Mouse (Mus musculus) frontal cortex, adult (tissue): Measurements from ENCODE around the gene Usp4.
"Not testable (repeated sequence)": the region's sequence is repeated elsewhere in the genome, so short reads cannot be mapped to it uniquely, and the experiment has no call there.

ENCODE experiments used
- ATAC-seq: cut with Nextera tagmentation; 2 replicates; pipeline ENCODE4 v1.9.2; 2017; ENCODE audit warnings: mild to moderate bottlenecking, moderate library complexity, mixed read lengths; ENCODE audit not compliant: low TSS enrichment

The Usp4 gene

DNA sequence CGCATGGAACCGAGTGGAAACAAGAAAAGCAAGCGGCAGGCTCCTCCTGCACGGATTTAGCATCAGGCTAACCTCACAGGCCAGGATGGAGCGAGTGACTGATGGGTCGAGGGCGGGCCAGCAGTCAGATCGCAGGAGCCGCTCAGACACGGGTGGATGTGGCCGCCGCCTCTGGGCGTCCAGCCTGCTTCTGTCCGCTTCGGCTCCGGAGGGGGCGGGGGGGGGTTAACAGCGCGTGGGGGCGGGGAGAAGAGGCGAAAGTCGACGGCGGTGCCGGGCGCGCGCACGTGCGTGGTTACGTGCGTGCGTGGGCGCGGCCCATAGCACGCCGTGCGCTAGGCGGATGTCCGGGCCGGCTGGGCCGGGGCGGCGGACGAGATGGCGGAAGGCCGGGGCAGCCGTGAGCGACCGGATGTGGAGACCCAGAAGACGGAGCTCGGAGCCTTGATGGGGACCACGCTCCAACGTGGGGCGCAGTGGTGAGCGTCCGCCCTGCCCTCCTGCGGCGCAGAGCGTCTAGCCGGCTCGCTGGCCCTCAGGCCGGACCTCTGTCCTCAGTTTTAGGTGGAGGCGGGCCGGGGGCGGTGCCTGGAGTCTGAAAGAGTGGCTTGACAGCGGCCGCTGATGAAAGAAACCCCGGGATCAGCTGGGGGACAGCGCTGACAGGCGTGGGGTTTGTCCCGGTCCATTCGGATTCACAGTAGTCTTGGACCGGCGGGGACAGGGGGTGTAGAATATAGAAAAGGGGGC, at the start of gene Usp4:
Gene Usp4, plus strand, starts transcription at position 314 of the 750 bp plus-strand sequence.
- ATAC-seq: peak; percentile 81

DNA sequence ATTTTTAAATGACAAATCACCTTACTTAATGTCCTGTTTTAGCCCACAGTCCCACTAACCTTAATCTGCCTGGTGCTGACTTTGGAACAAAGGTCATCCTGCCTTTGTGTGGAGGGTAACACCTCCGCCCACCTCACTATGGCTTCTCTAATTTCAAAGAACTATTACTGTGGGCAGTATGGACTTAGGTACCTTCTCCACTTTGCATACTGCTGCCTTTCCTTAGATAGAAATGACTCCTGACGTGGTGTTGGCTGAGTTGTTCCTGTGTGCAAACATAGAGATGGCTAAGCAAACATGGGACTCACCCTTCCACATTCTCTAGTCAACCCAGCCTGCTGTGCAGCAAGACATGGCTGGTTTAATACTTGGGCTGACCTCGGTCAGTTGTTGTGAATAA, 45.8 kb upstream of the Usp4 start:
- no peak for ATAC-seq

DNA sequence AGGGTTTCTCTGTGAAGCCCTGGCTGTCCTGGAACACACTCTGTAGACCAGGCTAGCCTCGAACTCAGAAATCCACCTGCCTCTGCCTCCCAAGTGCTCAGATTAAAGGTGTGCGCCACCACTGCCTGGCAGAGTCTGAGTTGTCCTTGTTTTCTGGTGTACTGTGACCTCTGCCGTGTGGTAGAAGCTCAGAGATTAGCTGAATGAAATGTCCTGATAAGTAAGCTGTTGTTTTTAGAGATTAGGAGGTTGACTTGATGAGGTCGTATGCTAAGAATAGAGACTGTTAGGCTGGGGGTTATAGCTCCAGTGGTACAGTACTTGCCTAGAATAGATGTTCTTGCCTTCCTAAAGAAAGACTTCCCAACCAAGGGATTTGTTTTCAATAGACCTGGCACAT, 42.9 kb upstream of the Usp4 start:
- ATAC-seq: no peak

DNA sequence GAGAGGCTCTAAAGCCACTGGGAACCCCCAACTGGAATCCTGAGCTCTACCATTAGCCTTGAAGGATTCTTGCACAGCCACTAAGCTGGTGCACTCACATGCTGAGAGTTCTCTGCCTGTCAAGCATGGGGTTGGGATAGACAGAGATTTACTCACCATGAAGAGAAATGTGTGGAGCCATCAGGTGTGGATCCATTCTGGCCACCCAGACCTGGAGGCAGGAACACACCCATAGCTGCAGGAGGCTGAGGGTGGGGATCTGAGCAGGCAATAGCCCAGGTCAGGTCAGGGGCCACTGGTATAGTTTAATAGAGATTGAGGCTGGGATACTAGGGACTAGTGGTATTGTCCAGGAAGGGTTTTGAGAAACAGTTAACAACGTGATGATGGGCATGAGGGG, 42.5 kb upstream of the Usp4 start:
- ATAC-seq: no peak

DNA sequence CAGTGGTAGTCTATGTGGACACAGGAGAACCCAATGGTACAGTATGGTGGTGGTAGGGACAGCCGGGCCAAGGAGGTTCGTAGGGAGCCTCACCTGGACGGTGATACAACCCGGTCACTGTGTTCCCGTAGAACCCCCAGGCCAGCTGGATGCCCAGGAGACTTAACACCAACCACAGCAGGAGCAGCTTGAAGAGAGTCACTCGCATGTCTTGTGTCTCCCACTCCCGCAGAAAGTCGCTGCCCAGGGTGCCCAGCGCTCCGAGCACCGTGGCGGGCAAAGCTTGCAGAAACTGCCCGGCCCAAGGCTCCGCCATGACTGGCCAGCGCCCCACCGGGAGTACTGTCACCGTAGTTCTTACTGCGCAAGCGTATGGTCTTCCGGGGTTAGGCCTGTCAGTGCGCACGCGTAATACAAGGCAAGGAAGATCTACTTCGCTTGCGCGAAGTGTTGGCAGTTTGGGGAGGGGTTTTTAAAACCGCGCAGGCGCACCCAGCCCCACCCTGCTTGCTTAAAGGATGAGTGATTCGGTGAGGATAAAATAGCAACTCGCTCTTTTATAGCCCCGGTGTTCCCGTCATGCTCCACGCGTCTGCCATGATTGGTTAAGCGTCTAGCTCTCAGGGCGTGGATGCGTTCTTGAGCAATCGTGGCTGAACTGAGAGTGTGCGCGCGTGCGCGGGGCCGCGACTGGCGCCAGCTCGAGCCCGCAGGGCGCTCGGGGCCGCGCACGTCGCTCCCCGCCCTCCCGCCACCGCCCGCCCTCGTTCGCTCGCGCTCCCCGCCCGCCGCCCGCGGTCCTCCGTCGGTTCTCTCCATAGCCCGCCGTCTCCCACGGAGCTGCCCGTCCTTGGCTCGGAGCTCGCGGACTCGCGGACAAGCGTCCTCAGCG, 41.8 kb upstream of the Usp4 start, which contains the start of the genes Rhoa and Tcta:
Gene Rhoa, plus strand, starts transcription at position 501 of the 892 bp plus-strand sequence.
Gene Tcta, minus strand, starts transcription at position 532 of the 892 bp plus-strand sequence.
- ATAC-seq: peak; percentile 97

DNA sequence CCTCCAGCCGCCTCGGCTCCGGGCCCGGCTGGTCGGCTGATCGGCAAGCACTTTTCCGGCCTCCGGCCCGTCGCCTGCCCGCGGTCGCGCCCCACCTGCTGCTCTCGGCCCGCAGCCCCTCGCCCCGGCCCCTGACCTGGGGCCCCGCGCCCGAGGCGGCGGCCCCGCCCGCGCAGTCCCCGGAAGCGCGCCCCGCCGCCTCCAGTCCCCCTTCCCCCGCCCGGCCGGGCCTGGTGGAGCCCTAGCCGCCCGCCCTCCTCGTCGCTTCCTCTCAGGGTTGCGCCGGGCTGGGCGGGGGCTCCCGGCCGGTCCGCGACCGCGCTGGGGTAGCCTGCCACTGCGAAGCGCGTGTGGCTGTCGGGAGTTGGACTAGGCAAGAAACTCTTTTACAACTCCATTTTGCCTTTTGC, 41.1 kb upstream of the Usp4 start:
- ATAC-seq: peak; percentile 7; the same call in 1 of the 2 replicates

DNA sequence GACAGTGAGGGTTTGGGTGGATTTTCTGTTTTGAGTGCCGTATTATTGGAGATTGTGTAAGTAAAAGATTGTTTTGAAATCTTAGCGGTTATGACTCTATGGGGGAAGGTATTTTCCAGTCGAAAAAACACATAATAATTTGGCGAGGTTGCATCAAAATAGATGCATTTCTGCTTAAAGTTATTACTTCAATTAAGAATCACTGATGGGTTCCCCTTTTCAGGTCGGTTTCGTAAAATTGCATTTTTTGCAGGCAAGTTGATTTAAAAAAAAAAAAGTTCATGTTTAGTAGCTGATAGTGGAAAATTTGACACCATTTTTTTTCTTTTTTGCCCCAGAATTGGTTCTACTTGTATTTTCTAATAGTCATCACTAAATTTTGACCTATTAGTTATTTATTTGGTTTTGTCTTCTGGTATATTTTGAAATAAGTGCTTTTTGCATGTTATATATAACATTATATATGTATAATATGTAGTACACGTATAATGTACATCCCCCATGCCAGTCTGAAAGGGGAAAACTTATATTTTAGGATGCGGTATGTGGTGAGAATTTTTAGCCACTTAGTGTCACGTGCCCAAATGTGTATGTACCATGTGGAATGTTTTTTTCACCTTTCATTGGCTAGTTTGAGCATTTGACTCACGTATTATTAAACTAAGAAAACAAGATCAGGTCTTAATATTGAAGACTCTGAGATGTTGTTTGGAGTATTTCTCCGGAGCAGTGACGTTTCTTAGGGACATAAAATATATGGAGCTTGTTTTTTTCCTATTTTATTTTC, 40.4 kb upstream of the Usp4 start:
- no peak for ATAC-seq

DNA sequence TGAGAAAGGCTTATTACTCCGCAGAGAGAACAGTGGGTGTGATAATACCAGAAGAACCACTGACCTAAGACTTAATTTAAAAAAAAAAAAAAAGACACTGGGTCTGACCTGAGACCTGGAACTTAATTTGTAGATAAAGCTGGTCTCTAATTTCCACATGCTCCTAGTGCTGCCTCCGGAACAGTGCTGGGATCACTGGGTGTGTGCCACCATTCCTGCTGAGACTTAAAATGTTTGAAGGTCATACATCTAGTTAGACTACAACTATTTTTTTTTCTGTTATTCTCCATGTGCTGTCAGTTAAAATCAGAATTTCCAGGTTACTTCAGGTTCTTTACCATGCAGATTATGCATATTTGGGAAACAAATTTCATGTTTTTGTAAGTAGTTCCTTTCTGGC, 39.5 kb upstream of the Usp4 start:
- ATAC-seq: no peak

DNA sequence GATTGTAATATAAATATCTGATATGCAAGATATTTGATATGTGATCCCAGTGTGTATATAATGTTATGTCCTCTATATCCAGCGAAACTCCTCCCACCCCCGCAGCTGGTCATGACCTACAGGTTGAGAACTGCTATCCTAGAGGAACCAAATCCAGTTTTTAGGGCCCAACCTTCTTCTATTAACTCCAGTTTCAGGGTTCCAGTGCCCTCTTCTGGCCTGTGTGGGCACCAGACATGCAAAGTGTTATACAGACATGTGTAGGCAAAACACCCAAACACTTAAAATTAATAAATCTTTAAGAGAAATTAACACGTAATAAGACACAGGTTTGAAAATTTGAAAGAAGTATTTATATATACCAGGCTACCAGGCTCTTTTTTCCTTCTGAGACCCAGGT, 30.1 kb upstream of the Usp4 start:
- ATAC-seq: no peak

DNA sequence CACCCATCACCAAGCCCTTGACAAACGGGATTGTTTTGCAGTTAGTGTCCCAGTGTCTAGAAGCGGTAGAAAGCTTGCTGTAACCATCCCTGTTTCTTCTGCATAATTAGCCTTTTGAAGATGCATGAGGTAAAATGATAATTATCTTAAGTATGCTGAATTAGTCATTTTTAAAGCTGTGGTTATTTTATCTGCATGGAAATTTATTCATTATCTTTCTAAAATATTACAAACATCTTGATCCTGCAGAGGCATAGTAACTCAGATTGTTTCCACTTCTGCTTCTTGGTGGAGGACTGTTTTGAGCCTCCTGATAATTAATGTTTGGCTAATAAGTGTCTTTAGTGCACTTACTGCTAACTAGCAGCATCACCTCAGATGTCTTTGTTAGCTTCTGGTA, 29.2 kb upstream of the Usp4 start:
- no peak for ATAC-seq

DNA sequence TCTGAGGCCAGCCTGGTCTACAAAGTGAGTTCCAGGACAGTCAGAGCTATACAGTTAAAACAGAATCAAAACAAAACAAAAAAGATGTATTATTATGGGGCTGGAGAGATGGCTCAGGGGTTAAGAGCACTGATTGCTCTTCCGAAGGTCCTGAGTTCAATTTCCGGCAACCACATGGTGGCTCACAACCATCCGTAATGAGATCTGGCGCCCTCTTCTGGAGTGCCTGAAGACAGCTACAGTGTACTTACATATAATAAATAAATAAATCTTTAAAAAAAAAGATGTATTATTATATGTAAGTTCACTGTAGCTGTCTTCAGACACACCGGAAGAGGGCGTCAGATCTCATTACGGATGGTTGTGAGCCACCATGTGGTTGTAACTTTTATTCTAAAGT, 25.6 kb upstream of the Usp4 start:
- ATAC-seq: not testable (repeated sequence)

DNA sequence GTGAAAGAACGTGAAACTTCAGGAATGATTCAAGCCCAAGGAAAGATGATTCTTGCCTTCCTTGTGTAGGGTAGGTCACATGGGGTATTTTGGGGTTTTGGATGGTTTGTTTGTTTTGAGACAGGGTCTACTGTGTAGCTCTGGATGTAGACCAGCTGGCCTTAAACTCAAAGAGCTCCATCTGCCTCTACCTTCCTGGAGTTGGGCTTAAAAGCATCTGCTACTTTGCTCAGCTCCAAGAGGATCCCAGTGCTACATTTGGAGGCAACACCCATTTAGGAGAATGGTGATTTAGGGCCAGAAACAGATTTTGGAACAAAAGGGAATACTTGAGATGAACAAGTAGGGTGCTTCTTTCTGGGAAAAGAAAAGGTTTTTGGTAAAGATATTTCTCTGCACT, 22.9 kb upstream of the Usp4 start:
- peak; percentile 70; the same call in 1 of the 2 replicates for ATAC-seq

DNA sequence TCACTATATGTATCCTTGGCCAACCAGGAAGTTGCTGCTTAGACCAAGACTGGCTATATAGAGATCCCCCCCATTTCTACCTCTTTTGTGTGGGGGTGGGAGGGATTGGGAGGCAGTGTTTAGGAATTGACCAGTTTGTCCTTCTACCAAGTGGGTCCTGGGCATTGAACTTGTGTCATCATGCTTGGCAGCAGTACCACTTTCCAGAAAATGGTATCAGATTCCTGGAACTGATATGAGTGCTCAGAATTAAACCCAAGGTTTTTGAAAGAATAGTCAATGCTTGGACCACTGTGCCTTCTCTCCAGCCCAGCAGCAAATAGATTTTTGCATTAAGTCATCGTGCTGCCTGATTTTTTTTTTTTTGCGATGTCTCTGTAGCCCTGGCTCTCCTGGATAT, 21.8 kb upstream of the Usp4 start:
- no peak for ATAC-seq

DNA sequence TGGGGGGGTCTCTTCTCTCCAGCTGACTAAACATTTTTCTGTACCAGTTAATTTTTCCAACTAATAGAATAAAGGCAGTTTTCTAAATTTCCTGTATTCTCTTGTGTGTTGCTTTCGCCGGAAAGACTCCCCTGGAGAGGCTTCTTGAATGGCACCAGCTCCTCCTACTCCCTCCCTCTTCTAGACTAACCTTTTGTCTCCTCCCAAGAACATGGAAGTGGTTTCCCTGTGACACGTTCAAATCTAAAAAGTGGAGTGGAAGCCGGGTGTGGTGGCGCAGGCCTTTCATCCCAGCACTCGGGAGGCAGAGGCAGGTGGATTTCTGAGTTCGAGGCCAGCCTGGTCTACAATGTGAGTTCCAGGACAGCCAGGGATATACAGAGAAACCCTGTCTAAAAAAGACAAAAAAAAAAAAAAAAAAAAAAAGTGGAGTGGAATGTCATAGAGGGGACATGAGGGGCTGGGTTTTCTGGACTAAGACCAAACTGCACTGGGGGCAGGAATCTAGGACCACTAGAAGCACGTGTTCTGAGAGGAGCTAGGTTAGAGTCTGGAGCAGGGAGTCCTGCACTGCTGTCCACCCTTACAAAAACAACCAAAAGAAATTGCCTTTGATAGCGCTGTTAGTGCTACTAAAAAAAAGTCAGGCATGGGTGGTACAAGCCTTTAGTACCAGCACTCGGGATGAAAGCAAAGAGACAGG, 9.7 kb upstream of the Usp4 start:
- no peak for ATAC-seq

DNA sequence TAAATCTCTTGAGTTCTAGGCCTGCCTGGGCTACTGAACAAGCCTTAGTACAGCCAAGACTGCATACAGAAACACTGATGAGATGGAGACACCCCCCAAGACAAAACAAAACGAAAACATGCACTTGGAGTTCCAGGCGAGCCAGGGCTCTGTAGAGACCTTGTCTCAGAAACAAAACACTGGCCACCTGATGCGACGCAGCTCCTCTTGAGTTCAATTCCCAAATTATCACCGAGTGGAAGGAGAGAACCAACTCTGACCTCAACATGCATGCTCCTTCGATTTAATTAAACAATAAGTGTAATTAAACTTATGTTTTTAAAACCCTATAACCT, 9.1 kb upstream of the Usp4 start:
- ATAC-seq: no peak

DNA sequence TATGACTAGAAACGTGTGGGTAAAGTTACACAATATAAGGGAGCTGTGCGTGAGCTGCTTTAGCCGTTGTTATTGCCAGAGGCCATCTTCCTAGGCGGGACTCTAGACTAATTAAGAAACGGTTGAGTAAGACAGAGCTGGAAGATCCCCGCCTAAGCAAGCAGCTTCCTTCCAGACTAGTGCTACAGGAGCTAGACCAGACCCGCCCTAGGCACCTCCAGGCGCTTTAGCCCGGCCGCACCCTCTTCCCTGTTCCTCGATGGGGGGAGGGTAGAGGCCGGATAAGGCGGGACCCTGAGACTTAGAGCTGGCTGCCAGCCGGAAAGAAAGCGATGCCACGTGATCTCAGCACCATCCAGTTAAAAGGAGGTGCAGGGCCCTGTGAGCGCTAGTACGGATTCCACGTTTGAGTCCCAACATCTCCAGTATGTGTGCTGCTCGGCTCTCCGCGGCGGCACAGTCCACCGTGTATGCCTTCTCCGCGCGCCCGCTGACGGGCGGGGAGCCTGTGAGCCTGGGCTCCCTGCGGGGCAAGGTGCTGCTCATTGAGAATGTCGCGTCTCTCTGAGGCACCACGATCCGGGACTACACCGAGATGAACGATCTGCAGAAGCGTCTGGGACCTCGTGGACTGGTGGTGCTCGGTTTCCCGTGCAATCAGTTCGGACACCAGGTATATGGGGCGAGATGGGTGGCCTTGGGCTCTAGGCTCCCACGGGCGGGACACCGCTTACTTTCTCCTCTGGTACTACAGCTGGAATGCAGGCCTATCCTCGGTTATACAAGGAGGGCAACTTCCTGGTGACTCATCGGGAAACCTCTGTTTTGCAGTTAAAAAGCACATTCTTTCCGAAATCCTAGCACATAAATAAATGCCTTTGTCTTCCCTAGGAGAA, 8.5 kb upstream of the Usp4 start, which contains the start of gene Gpx1:
Gene Gpx1, plus strand, starts transcription at position 18 of the 896 bp plus-strand sequence.
- ATAC-seq: peak; percentile 83

DNA sequence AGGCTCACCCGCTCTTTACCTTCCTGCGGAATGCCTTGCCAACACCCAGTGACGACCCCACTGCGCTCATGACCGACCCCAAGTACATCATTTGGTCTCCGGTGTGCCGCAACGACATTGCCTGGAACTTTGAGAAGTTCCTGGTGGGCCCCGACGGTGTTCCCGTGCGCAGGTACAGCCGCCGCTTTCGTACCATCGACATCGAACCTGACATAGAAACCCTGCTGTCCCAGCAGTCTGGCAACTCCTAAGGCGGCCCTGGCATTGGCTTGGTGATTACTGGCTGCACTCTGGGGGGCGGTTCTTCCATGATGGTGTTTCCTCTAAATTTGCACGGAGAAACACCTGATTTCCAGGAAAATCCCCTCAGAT, 7.8 kb upstream of the Usp4 start:
- no peak for ATAC-seq

DNA sequence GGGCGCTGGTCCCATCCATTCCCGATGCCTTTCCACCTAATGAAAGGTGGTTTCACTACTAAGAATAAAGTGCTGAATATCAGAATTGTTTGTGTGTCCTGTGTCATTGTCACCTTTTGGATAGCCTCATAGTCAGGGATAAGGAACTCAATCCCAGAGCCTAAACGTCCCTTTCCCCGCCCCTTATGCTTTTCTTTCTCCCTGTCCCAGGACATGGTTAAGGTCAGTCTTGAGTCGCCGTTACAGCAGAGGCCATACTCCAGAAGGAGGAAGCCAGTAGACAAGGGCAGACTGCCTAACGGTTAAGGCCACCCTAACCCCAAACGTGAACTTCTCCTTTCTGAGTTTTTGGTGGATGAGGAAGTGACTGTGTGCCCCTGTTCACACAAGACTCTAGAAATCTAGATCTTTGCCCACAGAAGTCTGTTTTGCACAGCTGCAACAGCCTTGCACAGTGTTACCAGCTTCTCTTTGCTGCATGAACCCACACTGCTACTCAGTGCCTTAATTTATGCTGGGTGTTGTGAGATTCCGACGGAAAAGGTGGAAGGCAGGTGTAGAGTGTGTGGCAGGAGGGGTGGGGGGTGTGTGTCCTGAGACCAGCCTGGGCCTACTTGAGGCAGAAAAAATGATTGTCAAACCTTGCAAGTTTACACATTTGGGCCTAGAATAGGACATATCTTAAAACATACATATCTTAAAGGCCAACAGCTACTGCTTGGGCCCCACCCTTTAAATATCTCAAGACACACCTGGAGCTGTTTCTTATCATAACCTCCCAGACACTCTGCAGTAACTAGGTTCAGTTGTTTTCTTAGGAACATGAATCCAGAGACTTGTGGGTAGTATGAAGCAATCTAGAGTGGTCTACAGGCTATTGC, 7.2 kb upstream of the Usp4 start:
- ATAC-seq: no peak

DNA sequence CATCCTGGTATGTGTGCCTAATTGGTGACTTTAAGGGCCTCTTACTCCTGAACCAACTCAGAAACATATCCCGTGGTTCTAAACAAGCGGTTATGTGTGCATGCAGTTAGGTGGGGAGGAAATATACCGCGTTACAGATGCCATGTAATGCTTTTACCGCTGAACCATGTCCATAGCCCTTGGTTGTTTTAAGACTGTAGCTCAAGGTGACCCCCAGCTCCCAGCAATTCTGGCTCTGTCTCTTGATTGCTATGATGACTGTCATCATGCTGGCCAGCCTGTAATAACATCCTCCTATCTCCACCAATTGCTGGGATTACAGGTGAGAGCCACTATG, 6.5 kb upstream of the Usp4 start:
- no peak for ATAC-seq

DNA sequence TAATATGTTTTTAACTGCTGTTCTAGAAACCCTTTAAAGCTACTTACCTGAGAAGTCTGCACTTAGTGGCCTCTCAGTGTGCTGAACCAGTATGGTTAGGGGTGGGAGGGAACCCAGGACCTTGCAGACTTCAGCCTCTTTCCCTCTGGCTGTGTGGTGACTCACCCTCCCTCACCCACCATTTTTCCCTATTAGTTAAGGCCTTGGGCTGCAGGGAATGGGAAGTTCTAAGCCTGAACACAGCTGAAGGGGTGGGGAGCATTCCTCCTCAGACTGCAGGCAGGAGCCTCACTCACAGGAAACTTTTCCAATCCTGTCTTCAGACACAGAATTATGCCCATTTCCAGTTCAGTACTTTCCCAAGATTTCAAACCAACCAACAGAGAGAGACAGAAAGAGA, 5.9 kb upstream of the Usp4 start:
- no peak for ATAC-seq
